Mouse (Mus musculus) thymus, adult 2 months (tissue): ENCODE results near the gene Tgfb3.

Source experiments
- CTCF ChIP-seq: fragments of 200-500 bp; IDR thresholded peaks from 2 replicates; pipeline ENCODE4 v1.5.1; 2012; ENCODE audit warnings: mild to moderate bottlenecking, control low read depth, low read length, moderate library complexity, borderline replicate concordance; ENCODE audit not compliant: control insufficient read depth, poor library complexity, insufficient read depth; ENCODE audit errors: extremely low read depth
- POLR2A ChIP-seq: fragments of 200-500 bp; IDR thresholded peaks from 2 replicates; pipeline ENCODE4 v1.6.1; 2012; ENCODE audit warnings: mild to moderate bottlenecking, low read length, control low read depth, moderate library complexity; ENCODE audit not compliant: control insufficient read depth, poor library complexity, insufficient read depth; ENCODE audit errors: extremely low read depth

GRCm38 (mm10) chr12:86021583-86021982, 57.3 kb downstream of the Tgfb3 start:
- TF ChIP-seq CTCF (no peak), POLR2A (no peak)
